In genomic region chr19:28327536-28327935, GRCm38 (mm10) we compare ENCODE assay signal across 27 mouse cellular contexts.
"Had no signal": no experiment of that assay in that cellular context is flagged by ENCODE, and none has a peak within 500 bp of the region (broad histone marks: within the 10 kb centered on the region; RNA-seq: fewer than 3 reads in every experiment).

No protein-coding gene starts in this region.

- ATAC-seq: forebrain, embryonic 13.5 days; forebrain, embryonic 14.5 days; forebrain, embryonic 15.5 days; forebrain, embryonic 16.5 days; forebrain, postnatal 0 days had no signal

- H3K4me1 ChIP-seq: embryonic facial prominence, embryonic 13.5 days; embryonic facial prominence, embryonic 15.5 days had no signal

- H3K4me3 ChIP-seq: embryonic facial prominence, embryonic 10.5 days; embryonic facial prominence, embryonic 12.5 days; embryonic facial prominence, embryonic 13.5 days; embryonic facial prominence, embryonic 15.5 days; erythroblast, embryonic 14.5 days; forebrain, embryonic 10.5 days; forebrain, embryonic 12.5 days; forebrain, embryonic 13.5 days; forebrain, embryonic 15.5 days; gastrocnemius, adult 2 months had no signal

- H3K36me3 ChIP-seq: embryonic facial prominence, embryonic 10.5 days; embryonic facial prominence, embryonic 12.5 days; embryonic facial prominence, embryonic 13.5 days; embryonic facial prominence, embryonic 15.5 days; forebrain, embryonic 10.5 days; forebrain, embryonic 12.5 days; forebrain, embryonic 15.5 days had no signal

- H3K4me2 ChIP-seq: embryonic facial prominence, embryonic 12.5 days; embryonic facial prominence, embryonic 13.5 days; embryonic facial prominence, embryonic 15.5 days; forebrain, embryonic 12.5 days; forebrain, embryonic 13.5 days; forebrain, embryonic 15.5 days had no signal

- DNase-seq: cerebellum, adult 18-20 months; cerebellum, adult 2 months; cerebellum, adult 8-10 months; cerebellum, adult 9-10 months; cerebellum, adult 9-11 months; cerebellum, postnatal 10 days; cerebellum, postnatal 14 days; cerebellum, postnatal 25 days; cerebellum, postnatal 36 days; embryo, embryonic 11 days; forebrain, postnatal 0 days; gastrocnemius, adult 2 months; gastrocnemius, postnatal 10 days; gastrocnemius, postnatal 14 days; gastrocnemius, postnatal 25 days; gastrocnemius, postnatal 36 days had no signal

- H3K27me3 ChIP-seq: embryonic facial prominence, embryonic 12.5 days; embryonic facial prominence, embryonic 13.5 days; embryonic facial prominence, embryonic 15.5 days had no signal

- H3K9ac ChIP-seq: embryonic facial prominence, embryonic 12.5 days; embryonic facial prominence, embryonic 13.5 days; embryonic facial prominence, embryonic 15.5 days; forebrain, embryonic 12.5 days; forebrain, embryonic 13.5 days; forebrain, embryonic 15.5 days; forebrain, postnatal 0 days had no signal

- H3K27ac ChIP-seq: embryonic facial prominence, embryonic 10.5 days; embryonic facial prominence, embryonic 12.5 days; embryonic facial prominence, embryonic 13.5 days; embryonic facial prominence, embryonic 15.5 days; forebrain, embryonic 10.5 days; forebrain, embryonic 12.5 days; forebrain, embryonic 13.5 days; forebrain, embryonic 15.5 days; gastrocnemius, adult 2 months had no signal

- H3K9me3 ChIP-seq: embryonic facial prominence, embryonic 10.5 days; embryonic facial prominence, embryonic 12.5 days; embryonic facial prominence, embryonic 13.5 days; embryonic facial prominence, embryonic 15.5 days; forebrain, embryonic 10.5 days; forebrain, embryonic 12.5 days; forebrain, embryonic 13.5 days; forebrain, embryonic 15.5 days had no signal
